Mouse (Mus musculus) forebrain, embryonic 16.5 days (tissue): ENCODE data around the gene Mia. TPM values are rescaled to one million over a fixed set of nuclear protein-coding genes. Genes with fewer than 3 reads are reported as not detected.
A peak's percentile ranks its signal among the peaks of the same experiment; 100 is the strongest.

ENCODE experiments used
- ATAC-seq: fragments of 200-750 bp; cut with Nextera tagmentation; 2 replicates; pipeline ENCODE4 v1.8.0; 2017; ENCODE audit warnings: mild to moderate bottlenecking, moderate library complexity
- H3K27ac ChIP-seq: fragments of 300-500 bp; sonication (generic); 2 replicates; pipeline ENCODE4 v1.5.1; 2014; ENCODE audit warnings: low read length, control low read depth
- H3K27me3 ChIP-seq: fragments of 300-500 bp; sonication (generic); replicated peaks from 2 replicates; pipeline ENCODE4 v1.6.1; 2014; ENCODE audit warnings: low read length; ENCODE audit not compliant: control insufficient read depth, insufficient read depth
- H3K36me3 ChIP-seq: fragments of 300-500 bp; sonication (generic); 2 replicates; pipeline ENCODE4 v1.6.1; 2014; ENCODE audit not compliant: control insufficient read depth, insufficient read depth
- H3K4me1 ChIP-seq: fragments of 300-500 bp; sonication (generic); replicated peaks from 2 replicates; pipeline ENCODE4 v1.6.1; 2014; ENCODE audit warnings: low read length; ENCODE audit not compliant: control insufficient read depth, insufficient read depth
- H3K4me2 ChIP-seq: fragments of 300-500 bp; sonication (generic); 2 replicates; pipeline ENCODE4 v1.6.1; 2014; ENCODE audit warnings: mild to moderate bottlenecking, low read length, control low read depth
- H3K4me3 ChIP-seq: fragments of 300-500 bp; sonication (generic); replicated peaks from 2 replicates; pipeline ENCODE4 v1.5.1; 2014; ENCODE audit warnings: mild to moderate bottlenecking, low read length, control low read depth
- H3K9ac ChIP-seq: fragments of 300-500 bp; sonication (generic); replicated peaks from 2 replicates; pipeline ENCODE4 v1.6.1; 2014; ENCODE audit warnings: low read depth, low read length, control low read depth
- H3K9me3 ChIP-seq: fragments of 300-500 bp; sonication (generic); 2 replicates; pipeline ENCODE4 v1.6.1; 2016; ENCODE audit warnings: low read length; ENCODE audit not compliant: control insufficient read depth
- WGBS: fragments of 180-500 bp; shearing (Covaris S2); extraction: QIAGEN DNeasy Blood & Tissue Kit; methylation state at CpG from one replicate; pipeline ENCODE4 v1.1.7; 2014; 5-methylcytosine and 5-hydroxymethylcytosine counted together
- polyA plus RNA-seq: library from polyadenylated mRNA; unstranded; fragments of >200 nt; fragmentation: Nextera tagmentation; extraction: Ambion mirVana; gene quantifications from 2 replicates; pipeline ENCODE4 v1.2.1, GENCODE M21; 2015

Mia gene
- polyA plus RNA-seq, 1 experiment from 2014 or later = 8.3 TPM

DNA sequence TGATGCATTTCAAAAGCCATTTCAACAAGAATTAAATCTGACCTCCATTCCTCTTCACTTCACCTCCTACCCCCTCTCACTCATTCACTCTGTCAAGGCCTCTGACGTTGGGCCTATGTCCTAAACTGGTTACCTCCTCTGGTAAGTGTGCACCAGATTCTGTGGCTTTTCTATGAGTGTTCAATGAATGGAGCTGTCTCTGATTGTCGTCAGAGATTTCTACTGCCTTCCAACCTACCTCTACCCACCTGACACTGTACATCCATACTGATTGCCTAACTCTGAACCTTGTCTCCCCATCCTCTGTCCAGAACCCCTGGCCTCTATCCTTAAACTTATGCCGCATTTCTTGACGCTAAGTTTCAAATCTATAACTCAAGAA lies 3.0 kb downstream of the Mia start:
- Histone ChIP-seq H3K9me3 (no peaks in the 10 kb centered on the region), H3K27ac (peak overlapping the region; percentile 88), H3K4me2 (peak overlapping the region; percentile 63), H3K4me1 (peaks cover 11% of the 10 kb centered on the region), H3K27me3 (no peaks in the 10 kb centered on the region), H3K4me3 (peak overlapping the region; percentile 68), H3K9ac (peak overlapping the region; percentile 61), H3K36me3 (0 out of 2 replicates have a peak, but pooled peaks cover 3% of the 10 kb centered on the region)
- ATAC-seq = no peak
- 21% methylated on average over 4 of the region's 4 CpGs for WGBS

DNA sequence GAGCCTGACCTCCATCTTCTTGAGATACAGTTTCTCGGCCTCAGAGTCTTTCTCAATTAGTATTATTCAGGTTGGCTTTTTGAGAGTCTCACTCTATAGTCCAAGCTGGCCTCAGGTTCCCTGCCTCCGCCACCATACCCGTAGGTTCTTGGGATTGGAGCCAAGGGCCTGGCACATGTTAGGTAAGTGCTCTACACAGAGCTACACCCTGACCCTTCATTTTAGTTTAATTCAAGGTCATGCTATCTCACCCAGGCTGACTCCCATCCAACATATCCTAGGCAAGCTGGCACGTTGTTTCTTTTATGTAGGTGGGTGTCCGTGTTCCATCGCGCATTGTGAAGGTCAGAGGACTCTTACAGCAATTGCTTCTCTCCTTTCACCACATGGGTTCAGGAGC lies 6.1 kb downstream of the Mia start:
- ATAC-seq = no peak
- Histone ChIP-seq H3K4me2 (no peak overlapping the region), H3K9me3 (no peaks in the 10 kb centered on the region), H3K4me1 (peaks cover 7% of the 10 kb centered on the region), H3K4me3 (no peak overlapping the region), H3K27me3 (no peaks in the 10 kb centered on the region), H3K9ac (no peak overlapping the region), H3K27ac (no peak overlapping the region), H3K36me3 (peaks cover 5% of the 10 kb centered on the region; the same call in 1 of the 2 replicates)
- 92% methylated on average over 7 of the region's 7 CpGs for WGBS

DNA sequence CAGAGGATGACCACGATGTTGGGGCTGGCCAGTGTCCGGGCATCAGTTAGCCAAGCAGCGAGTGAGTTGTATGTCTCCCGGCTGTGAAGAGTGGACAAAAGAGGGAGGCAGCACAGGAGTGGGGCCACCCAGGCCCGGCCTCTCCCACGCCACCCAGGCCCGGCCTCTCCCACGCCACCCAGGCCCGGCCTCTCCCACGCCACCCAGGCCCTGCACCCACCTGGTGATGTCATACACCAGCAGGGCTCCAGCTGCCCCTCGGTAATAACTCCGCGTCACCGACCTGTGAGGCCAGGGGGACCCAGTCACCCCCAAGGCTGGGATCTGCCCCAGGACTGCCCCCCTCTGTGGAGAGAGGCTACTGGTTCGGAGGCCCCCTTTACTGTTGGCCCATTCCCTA lies 6.5 kb downstream of the Mia start:
- Histone ChIP-seq H3K4me2 (no peak overlapping the region), H3K4me3 (no peak overlapping the region), H3K36me3 (peaks cover 5% of the 10 kb centered on the region; the same call in 1 of the 2 replicates), H3K27me3 (no peaks in the 10 kb centered on the region), H3K4me1 (peaks cover 5% of the 10 kb centered on the region), H3K9ac (no peak overlapping the region), H3K9me3 (no peaks in the 10 kb centered on the region), H3K27ac (no peak overlapping the region)
- ATAC-seq = no peak
- WGBS = 91% methylated on average over 15 of the region's 15 CpGs

DNA sequence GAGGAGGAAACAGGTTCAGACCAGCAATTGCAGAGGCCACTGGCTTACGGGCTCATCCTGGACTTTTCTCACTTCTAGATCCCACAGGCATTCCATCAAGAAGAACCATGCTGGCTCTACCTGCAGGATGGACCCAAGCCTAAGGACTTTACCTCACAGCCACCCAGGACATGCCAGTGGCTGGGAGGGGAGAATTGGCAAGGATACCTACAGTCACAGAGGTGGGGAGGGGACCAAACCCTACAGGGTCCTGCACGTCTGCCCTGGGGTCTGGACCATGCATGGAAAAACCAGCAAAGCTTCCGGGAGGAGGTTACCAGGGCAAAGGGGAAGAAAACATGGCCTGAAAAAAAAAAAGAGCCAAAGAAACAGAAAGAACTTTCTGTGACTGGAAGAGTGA lies 10.0 kb downstream of the Mia start:
- no peaks in the 10 kb centered on the region for H3K27me3 ChIP-seq
- H3K9ac ChIP-seq = no peak overlapping the region
- H3K4me1 ChIP-seq = peaks cover 7% of the 10 kb centered on the region
- ATAC-seq = no peak
- H3K9me3 ChIP-seq = no peaks in the 10 kb centered on the region
- H3K4me3 ChIP-seq = no peak overlapping the region
- no peak overlapping the region for H3K27ac ChIP-seq
- H3K4me2 ChIP-seq = no peak overlapping the region
- peaks cover 5% of the 10 kb centered on the region; the same call in 1 of the 2 replicates for H3K36me3 ChIP-seq
- 95% methylated on average over 3 of the region's 3 CpGs for WGBS

DNA sequence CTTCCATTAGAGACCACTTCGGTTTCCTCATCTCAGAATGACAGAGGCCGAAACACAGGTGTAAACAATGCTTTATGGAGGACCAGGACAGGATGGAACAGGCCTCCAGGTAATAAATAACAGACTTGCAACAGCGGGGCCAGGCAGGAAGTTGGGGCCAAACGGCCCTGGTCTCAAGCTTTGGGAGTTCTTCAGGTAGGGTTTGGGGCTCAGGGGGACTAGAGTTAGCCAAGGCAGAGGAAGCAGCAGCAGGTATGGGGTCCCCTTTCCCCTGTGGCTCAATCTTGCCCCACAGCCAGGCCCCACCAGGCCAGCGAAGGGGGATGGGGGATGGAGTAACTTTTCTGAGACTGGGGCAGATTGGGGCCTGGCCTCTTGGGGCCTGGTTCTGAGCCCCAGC lies 12.6 kb downstream of the Mia start:
- 95% methylated on average over 5 of the region's 5 CpGs for WGBS
- ATAC-seq = no peak

DNA sequence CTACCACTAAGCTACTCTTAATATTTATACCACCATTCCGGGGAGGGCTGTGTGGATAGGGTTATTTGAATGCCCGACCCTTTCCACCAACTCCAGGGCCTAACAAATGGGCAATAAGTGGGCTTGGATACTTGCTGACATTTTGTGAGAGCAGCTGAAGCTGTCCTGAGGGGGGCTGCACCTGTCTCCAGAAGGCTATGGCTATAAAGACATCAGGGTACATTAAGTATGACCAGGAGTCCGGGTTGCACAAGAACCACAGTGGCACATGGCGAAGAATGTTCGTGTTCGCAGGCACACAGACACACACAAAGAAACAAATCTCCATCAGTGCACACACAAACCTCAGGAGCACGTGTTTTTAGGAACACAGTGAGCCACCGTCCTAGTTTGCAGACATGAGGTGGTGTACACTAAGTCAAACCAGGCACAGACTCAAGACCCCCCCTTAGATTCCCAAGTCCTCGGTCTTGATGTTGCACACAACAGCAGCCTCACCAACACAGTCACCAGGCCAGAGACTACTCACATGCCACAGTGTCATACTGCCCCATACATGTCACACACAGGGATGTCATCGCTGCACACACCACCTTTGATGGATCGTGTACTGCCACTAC lies 13.4 kb downstream of the Mia start:
- H3K9me3 ChIP-seq = no peaks in the 10 kb centered on the region
- peak overlapping the region; percentile 63 for H3K4me3 ChIP-seq
- 74% methylated on average over 11 of the region's 11 CpGs for WGBS
- no peak for ATAC-seq
- peaks cover 39% of the 10 kb centered on the region for H3K4me1 ChIP-seq
- no peaks in the 10 kb centered on the region for H3K27me3 ChIP-seq
- H3K36me3 ChIP-seq = peaks cover 3% of the 10 kb centered on the region; the same call in 1 of the 2 replicates
- peak overlapping the region; percentile 84 for H3K4me2 ChIP-seq
- peak overlapping the region; percentile 98 for H3K27ac ChIP-seq
- peak overlapping the region; percentile 91 for H3K9ac ChIP-seq

More for the DNA sequence above, 12.6 kb downstream of the Mia start:
- Histone ChIP-seq H3K4me2 (no peak overlapping the region), H3K27ac (no peak overlapping the region), H3K9me3 (no peaks in the 10 kb centered on the region), H3K27me3 (no peaks in the 10 kb centered on the region), H3K36me3 (peaks cover 3% of the 10 kb centered on the region; the same call in 1 of the 2 replicates), H3K9ac (no peak overlapping the region), H3K4me3 (no peak overlapping the region), H3K4me1 (peaks cover 31% of the 10 kb centered on the region)

DNA sequence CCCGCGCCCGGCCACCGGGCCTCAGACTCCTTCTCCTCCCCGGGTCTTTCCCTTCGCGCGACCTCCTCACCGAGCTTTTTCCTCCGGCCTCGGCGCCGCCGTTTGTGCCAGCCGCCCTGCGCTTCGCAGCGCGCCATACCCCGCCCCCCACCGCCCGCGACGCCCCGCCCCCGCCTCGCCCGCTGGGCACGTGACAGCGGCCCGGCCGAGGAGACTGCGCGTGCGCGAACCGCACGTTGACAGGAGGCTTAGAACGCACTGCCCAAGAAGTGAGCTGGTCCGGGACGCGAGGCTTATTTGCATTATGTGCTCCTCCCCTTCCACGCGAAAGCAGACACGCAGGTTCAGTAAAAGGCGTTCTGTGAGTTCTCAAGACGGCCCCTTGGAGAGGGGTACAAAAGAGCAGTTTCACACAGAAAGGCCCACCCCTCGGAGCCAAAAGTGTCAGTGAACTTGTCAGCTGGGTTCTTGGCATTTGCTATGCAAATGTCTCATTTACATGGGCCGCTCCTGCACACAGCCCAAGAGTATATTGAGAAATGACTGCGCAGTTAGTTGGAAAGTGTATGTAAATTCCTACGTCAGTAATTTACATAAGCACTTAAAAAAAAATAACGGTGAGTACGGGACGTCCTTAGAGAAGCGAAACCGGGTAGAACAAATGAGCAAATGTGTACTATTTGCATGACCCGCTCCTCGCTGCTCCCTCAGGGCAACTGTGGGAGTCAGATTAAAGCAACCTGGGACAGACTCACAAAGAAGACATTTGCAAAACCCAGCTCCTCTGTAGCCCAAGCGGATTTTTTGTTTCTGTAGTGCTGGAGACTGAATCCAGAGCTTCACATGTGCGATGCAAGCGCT lies 14.1 kb downstream of the Mia start, which contains the start of gene Egln2:
Egln2 (minus strand) TSS at position 189 of the 861 bp plus-strand sequence.
- peak within 1 kb of the TSS; percentile 91 for H3K9ac ChIP-seq
- WGBS = 2% methylated on average over 61 of the region's 61 CpGs
- H3K9me3 ChIP-seq = no peaks in the 10 kb centered on the region
- ATAC-seq = peak; percentile 82
- H3K4me3 ChIP-seq = peak within 1 kb of the TSS; percentile 63
- no peaks in the 10 kb centered on the region for H3K27me3 ChIP-seq
- peaks cover 3% of the 10 kb centered on the region; the same call in 1 of the 2 replicates for H3K36me3 ChIP-seq
- H3K4me1 ChIP-seq = peaks cover 46% of the 10 kb centered on the region
- peak within 1 kb of the TSS; percentile 84 for H3K4me2 ChIP-seq
- H3K27ac ChIP-seq = peak within 1 kb of the TSS; percentile 98

DNA sequence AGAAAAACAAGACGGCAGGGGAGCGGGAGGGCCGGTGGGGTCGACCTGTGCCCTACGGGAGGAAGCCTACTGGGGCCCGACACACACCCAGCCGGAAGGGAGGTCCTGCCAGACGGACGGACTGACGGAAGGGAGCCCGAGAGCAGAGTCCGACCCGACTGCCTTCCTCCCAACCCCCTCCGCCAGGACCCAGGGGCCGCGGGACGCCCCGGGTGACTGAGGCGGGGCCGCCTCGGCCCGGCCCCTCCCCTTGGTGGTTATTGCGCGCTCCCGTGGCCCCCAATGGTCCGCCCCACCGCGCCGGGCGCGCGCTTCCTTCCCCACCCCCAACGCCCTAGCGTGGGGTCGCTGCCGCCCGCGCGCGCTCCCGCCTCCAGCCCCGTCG lies 14.7 kb downstream of the Mia start:
- peaks cover 52% of the 10 kb centered on the region for H3K4me1 ChIP-seq
- H3K27me3 ChIP-seq = no peaks in the 10 kb centered on the region
- no peaks in the 10 kb centered on the region for H3K9me3 ChIP-seq
- H3K36me3 ChIP-seq = peaks cover 7% of the 10 kb centered on the region
- peak overlapping the region; percentile 84 for H3K4me2 ChIP-seq
- H3K4me3 ChIP-seq = peak overlapping the region; percentile 63
- ATAC-seq = peak; percentile 60
- under 1% methylated on average over 40 of the region's 43 CpGs for WGBS
- H3K9ac ChIP-seq = peak overlapping the region; percentile 91
- H3K27ac ChIP-seq = peak overlapping the region; percentile 98

DNA sequence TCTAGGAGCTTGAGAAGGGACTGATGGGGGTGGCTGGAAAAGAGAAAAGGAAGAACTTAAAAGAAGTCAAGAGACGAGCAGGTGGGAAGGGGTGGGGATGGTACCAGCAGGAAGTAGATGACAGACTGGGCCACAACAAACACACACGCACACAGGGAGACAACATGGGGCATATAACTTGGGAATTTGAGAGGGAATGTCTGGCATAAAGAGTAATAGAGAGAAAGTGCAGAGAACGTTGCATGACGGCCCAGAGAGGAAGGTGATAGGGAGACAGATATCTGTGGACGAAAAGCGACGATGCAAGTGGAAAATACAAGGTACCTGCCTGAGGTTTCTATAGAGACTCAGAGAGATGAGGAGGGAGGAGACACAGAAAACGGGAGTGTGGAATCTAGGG lies 15.3 kb downstream of the Mia start:
- Histone ChIP-seq H3K9me3 (no peaks in the 10 kb centered on the region), H3K27me3 (no peaks in the 10 kb centered on the region), H3K27ac (peak overlapping the region; percentile 98), H3K36me3 (peaks cover 5% of the 10 kb centered on the region), H3K4me1 (peaks cover 57% of the 10 kb centered on the region), H3K4me2 (peak overlapping the region; percentile 84), H3K9ac (peak overlapping the region; percentile 91), H3K4me3 (peak overlapping the region; percentile 63)
- peak; percentile 1 for ATAC-seq
- under 1% methylated on average over 8 of the region's 8 CpGs for WGBS
